Mouse (Mus musculus): Measurements from ENCODE around the gene Wdr70.

Gene Wdr70

GRCm38 (mm10) chr15:8027503-8027902 lies 71.5 kb downstream of the Wdr70 start:
- no peak for DNase-seq

- no peak for DNase-seq
Measured at GRCm38 (mm10) chr15:8011418-8011817, 87.6 kb downstream of the Wdr70 start.

- DNase-seq = no peak
Measured at GRCm38 (mm10) chr15:8007413-8007812, 91.6 kb downstream of the Wdr70 start.

- no peak for DNase-seq
Measured at GRCm38 (mm10) chr15:8006056-8006455, 93.0 kb downstream of the Wdr70 start.

GRCm38 (mm10) chr15:8005506-8005905 lies 93.5 kb downstream of the Wdr70 start:
- DNase-seq = no peak

GRCm38 (mm10) chr15:8003789-8004188 lies 95.2 kb downstream of the Wdr70 start:
- no peak for DNase-seq

- DNase-seq = no peak
Measured at GRCm38 (mm10) chr15:7998843-7999546, 100.0 kb downstream of the Wdr70 start.

- no peak for DNase-seq
Measured at GRCm38 (mm10) chr15:7998095-7998494, 100.9 kb downstream of the Wdr70 start.

- DNase-seq = no peak
Measured at GRCm38 (mm10) chr15:7993721-7994120, 105.3 kb downstream of the Wdr70 start.

- DNase-seq = no peak
Measured at GRCm38 (mm10) chr15:7990101-7990500, 108.9 kb downstream of the Wdr70 start.

- DNase-seq = no peak
Measured at GRCm38 (mm10) chr15:7987374-7987773, 111.6 kb downstream of the Wdr70 start.

- no peak for DNase-seq
Measured at GRCm38 (mm10) chr15:7986274-7986673, 112.7 kb downstream of the Wdr70 start.

GRCm38 (mm10) chr15:7978640-7979039 lies 120.4 kb downstream of the Wdr70 start:
- no peak for DNase-seq

GRCm38 (mm10) chr15:7976775-7977174 lies 122.2 kb downstream of the Wdr70 start:
- DNase-seq = no peak

- no peak for DNase-seq
Measured at GRCm38 (mm10) chr15:7974368-7974767, 124.6 kb downstream of the Wdr70 start.

- DNase-seq = no peak
Measured at GRCm38 (mm10) chr15:7972528-7972927, 126.5 kb downstream of the Wdr70 start.

- no peak for DNase-seq
Measured at GRCm38 (mm10) chr15:7962786-7963185, 136.2 kb downstream of the Wdr70 start.

GRCm38 (mm10) chr15:7961489-7961888 lies 137.5 kb downstream of the Wdr70 start:
- no peak for DNase-seq

- no peak for DNase-seq
Measured at GRCm38 (mm10) chr15:7956899-7957298, 142.1 kb downstream of the Wdr70 start.

- no peak for DNase-seq
Measured at GRCm38 (mm10) chr15:7950561-7950960, 148.4 kb downstream of the Wdr70 start.

GRCm38 (mm10) chr15:7941690-7942089 lies 157.3 kb downstream of the Wdr70 start:
- no peak for DNase-seq

GRCm38 (mm10) chr15:7935571-7936165 lies 163.3 kb downstream of the Wdr70 start:
- DNase-seq = no peak

GRCm38 (mm10) chr15:7934580-7934979 lies 164.4 kb downstream of the Wdr70 start:
- DNase-seq = no peak

- peak; percentile 21 for DNase-seq
Measured at GRCm38 (mm10) chr15:7934105-7934504, 164.9 kb downstream of the Wdr70 start.

GRCm38 (mm10) chr15:7931605-7932008 lies 167.4 kb downstream of the Wdr70 start:
- no peak for DNase-seq
